Mouse (Mus musculus): ENCODE data around the gene Pelo. TPM values are rescaled to one million over a fixed set of nuclear protein-coding genes. Genes with fewer than 3 reads are reported as not detected.
A peak's percentile ranks its signal among the peaks of the same experiment; 100 is the strongest.

The Pelo gene
- polyA plus RNA-seq, 1 experiment from 2014 or later, result 3.6 TPM

GRCm38 (mm10) chr13:115116930-115117621 is 27.1 kb upstream of the Pelo start:
- Histone ChIP-seq H3K27me3 (no peaks in the 10 kb centered on the region), H3K4me2 (no peak overlapping the region), H3K9ac (no peak overlapping the region), H3K4me1 (no peaks in the 10 kb centered on the region), H3K36me3 (replicated peaks) (no peaks in the 10 kb centered on the region), H3K4me3 (replicated peaks) (no peak overlapping the region), H3K27ac (no peak overlapping the region), H3K9me3 (no peaks in the 10 kb centered on the region)
- ATAC-seq (ENCODE audit: low FRiP score), result no peak
- WGBS, result 82% methylated on average over 3 of the region's 3 CpGs

GRCm38 (mm10) chr13:115109628-115110027 is 19.6 kb upstream of the Pelo start:
- H3K9ac ChIP-seq, result no peak overlapping the region
- H3K9me3 ChIP-seq, result no peaks in the 10 kb centered on the region
- H3K36me3 ChIP-seq (replicated peaks), result no peaks in the 10 kb centered on the region
- WGBS, result 85% methylated on average over 4 of the region's 4 CpGs
- ATAC-seq (ENCODE audit: low FRiP score), result no peak
- H3K27me3 ChIP-seq, result no peaks in the 10 kb centered on the region
- no peak overlapping the region for H3K4me3 ChIP-seq (replicated peaks)
- H3K4me2 ChIP-seq, result no peak overlapping the region
- H3K27ac ChIP-seq, result no peak overlapping the region
- no peaks in the 10 kb centered on the region for H3K4me1 ChIP-seq

- H3K4me2 ChIP-seq, result no peak overlapping the region
- no peak overlapping the region for H3K27ac ChIP-seq
- peaks cover 4% of the 10 kb centered on the region; the same call in 1 of the 2 replicates for H3K27me3 ChIP-seq
- no peak for ATAC-seq (ENCODE audit: low FRiP score)
- H3K9me3 ChIP-seq, result no peaks in the 10 kb centered on the region
- WGBS, result 93% methylated on average over 8 of the region's 8 CpGs
- no peaks in the 10 kb centered on the region for H3K4me1 ChIP-seq
- no peak overlapping the region for H3K4me3 ChIP-seq (replicated peaks)
- H3K9ac ChIP-seq, result no peak overlapping the region
- no peaks in the 10 kb centered on the region for H3K36me3 ChIP-seq (replicated peaks)
These were observed 17.4 kb upstream of the Pelo start for GRCm38 (mm10) chr13:115107436-115107835.

- ATAC-seq (ENCODE audit: low FRiP score), result no peak
- Histone ChIP-seq H3K27me3 (peaks cover 7% of the 10 kb centered on the region), H3K4me1 (peaks cover 8% of the 10 kb centered on the region; the same call in 1 of the 2 replicates), H3K9me3 (no peaks in the 10 kb centered on the region), H3K4me2 (no peak overlapping the region), H3K4me3 (replicated peaks) (no peak overlapping the region), H3K36me3 (replicated peaks) (no peaks in the 10 kb centered on the region), H3K9ac (no peak overlapping the region), H3K27ac (no peak overlapping the region)
- 89% methylated on average over 10 of the region's 10 CpGs for WGBS
These were observed 16.2 kb upstream of the Pelo start for GRCm38 (mm10) chr13:115106183-115106582.

- peaks cover 10% of the 10 kb centered on the region; the same call in 1 of the 2 replicates for H3K4me1 ChIP-seq
- WGBS, result 88% methylated on average over 2 of the region's 2 CpGs
- ATAC-seq (ENCODE audit: low FRiP score), result no peak
- no peaks in the 10 kb centered on the region for H3K9me3 ChIP-seq
- H3K4me3 ChIP-seq (replicated peaks), result no peak overlapping the region
- no peak overlapping the region for H3K9ac ChIP-seq
- peaks cover 22% of the 10 kb centered on the region for H3K27me3 ChIP-seq
- no peak overlapping the region for H3K4me2 ChIP-seq
- H3K36me3 ChIP-seq (replicated peaks), result no peaks in the 10 kb centered on the region
- H3K27ac ChIP-seq, result no peak overlapping the region
These were observed 12.8 kb upstream of the Pelo start for GRCm38 (mm10) chr13:115102754-115103153.

GRCm38 (mm10) chr13:115101355-115102191 is 11.6 kb upstream of the Pelo start, which contains the start of the genes Gm49395 and Itga1:
Gm49395 (minus strand) TSS chr13:115101921.
Itga1 (minus strand) TSS chr13:115101964.
- Histone ChIP-seq H3K9me3 (no peaks in the 10 kb centered on the region), H3K4me3 (replicated peaks) (peak within 1 kb of the TSS; percentile 50), H3K4me1 (peaks cover 10% of the 10 kb centered on the region; the same call in 1 of the 2 replicates), H3K27me3 (peaks cover 22% of the 10 kb centered on the region), H3K27ac (0 out of 2 replicates have a peak within 1 kb of the TSS, but pooled peaks have one; percentile 26), H3K36me3 (replicated peaks) (no peaks in the 10 kb centered on the region), H3K9ac (peak within 1 kb of the TSS; percentile 51), H3K4me2 (peak within 1 kb of the TSS; percentile 90)
- ATAC-seq (ENCODE audit: low FRiP score), result peak; percentile 81
- WGBS, result under 1% methylated on average over 39 of the region's 39 CpGs

- H3K4me2 ChIP-seq, result peak overlapping the region; percentile 90
- WGBS, result 19% methylated on average over 11 of the region's 11 CpGs
- H3K9ac ChIP-seq, result no peak overlapping the region
- no peaks in the 10 kb centered on the region for H3K9me3 ChIP-seq
- peaks cover 22% of the 10 kb centered on the region for H3K27me3 ChIP-seq
- H3K36me3 ChIP-seq (replicated peaks), result no peaks in the 10 kb centered on the region
- peak overlapping the region; percentile 50; the same call in 1 of the 2 replicates for H3K4me3 ChIP-seq (replicated peaks)
- no peak for ATAC-seq (ENCODE audit: low FRiP score)
- no peak overlapping the region for H3K27ac ChIP-seq
- H3K4me1 ChIP-seq, result peaks cover 10% of the 10 kb centered on the region; the same call in 1 of the 2 replicates
These were observed 10.6 kb upstream of the Pelo start for GRCm38 (mm10) chr13:115100381-115101177.

- no peak overlapping the region for H3K4me3 ChIP-seq (replicated peaks)
- WGBS, result 87% methylated on average over 9 of the region's 9 CpGs
- peaks cover 10% of the 10 kb centered on the region; the same call in 1 of the 2 replicates for H3K4me1 ChIP-seq
- no peaks in the 10 kb centered on the region for H3K36me3 ChIP-seq (replicated peaks)
- peaks cover 22% of the 10 kb centered on the region for H3K27me3 ChIP-seq
- no peaks in the 10 kb centered on the region for H3K9me3 ChIP-seq
- H3K27ac ChIP-seq, result no peak overlapping the region
- no peak for ATAC-seq (ENCODE audit: low FRiP score)
- H3K4me2 ChIP-seq, result no peak overlapping the region
- H3K9ac ChIP-seq, result no peak overlapping the region
These were observed 9.4 kb upstream of the Pelo start for GRCm38 (mm10) chr13:115099381-115099780.

GRCm38 (mm10) chr13:115098227-115098626 is 8.2 kb upstream of the Pelo start:
- peaks cover 22% of the 10 kb centered on the region for H3K27me3 ChIP-seq
- ATAC-seq (ENCODE audit: low FRiP score), result no peak
- no peak overlapping the region for H3K27ac ChIP-seq
- H3K9ac ChIP-seq, result no peak overlapping the region
- no peak overlapping the region for H3K4me2 ChIP-seq
- H3K9me3 ChIP-seq, result no peaks in the 10 kb centered on the region
- no peaks in the 10 kb centered on the region for H3K36me3 ChIP-seq (replicated peaks)
- WGBS, result 85% methylated on average over 3 of the region's 3 CpGs
- H3K4me3 ChIP-seq (replicated peaks), result no peak overlapping the region
- H3K4me1 ChIP-seq, result peaks cover 10% of the 10 kb centered on the region; the same call in 1 of the 2 replicates

- Histone ChIP-seq H3K36me3 (replicated peaks) (no peaks in the 10 kb centered on the region), H3K9me3 (no peaks in the 10 kb centered on the region), H3K27me3 (peaks cover 19% of the 10 kb centered on the region), H3K9ac (no peak overlapping the region), H3K4me2 (no peak overlapping the region), H3K4me3 (replicated peaks) (no peak overlapping the region), H3K4me1 (peaks cover 6% of the 10 kb centered on the region; the same call in 1 of the 2 replicates), H3K27ac (no peak overlapping the region)
- 48% methylated on average over 5 of the region's 5 CpGs for WGBS
- no peak for ATAC-seq (ENCODE audit: low FRiP score)
These were observed 7.0 kb upstream of the Pelo start for GRCm38 (mm10) chr13:115096965-115097364.

- Histone ChIP-seq H3K36me3 (replicated peaks) (no peaks in the 10 kb centered on the region), H3K9me3 (no peaks in the 10 kb centered on the region), H3K27me3 (peaks cover 15% of the 10 kb centered on the region), H3K27ac (no peak overlapping the region), H3K4me2 (no peak overlapping the region), H3K4me3 (replicated peaks) (no peak overlapping the region), H3K9ac (no peak overlapping the region), H3K4me1 (peaks cover 2% of the 10 kb centered on the region; the same call in 1 of the 2 replicates)
- 69% methylated on average over 2 of the region's 2 CpGs for WGBS
- ATAC-seq (ENCODE audit: low FRiP score), result no peak
These were observed 6.2 kb upstream of the Pelo start for GRCm38 (mm10) chr13:115096216-115096615.

GRCm38 (mm10) chr13:115095392-115095791 is 5.4 kb upstream of the Pelo start:
- ATAC-seq (ENCODE audit: low FRiP score), result no peak
- Histone ChIP-seq H3K36me3 (replicated peaks) (no peaks in the 10 kb centered on the region), H3K4me3 (replicated peaks) (no peak overlapping the region), H3K4me2 (no peak overlapping the region), H3K9me3 (no peaks in the 10 kb centered on the region), H3K4me1 (0 out of 2 replicates have a peak, but pooled peaks cover 5% of the 10 kb centered on the region), H3K9ac (no peak overlapping the region), H3K27me3 (peaks cover 7% of the 10 kb centered on the region), H3K27ac (no peak overlapping the region)
- 96% methylated on average over 2 of the region's 2 CpGs for WGBS

Measured in forebrain, embryonic 12.5 days (tissue).